Mouse (Mus musculus): Measurements from ENCODE around the gene Prrc2b.

The Prrc2b gene

GRCm38 (mm10) chr2:32165040-32165800, 14.3 kb downstream of the Prrc2b start:
- ChIA-PET POLR2A (interaction anchor here in 3 of 4 experiments (0.6 to 30.9 kb wide), 50 partner anchors 0 to 1001 kb away, joined by 3 to 1178 read pairs (median 4); partner anchors contain the start of genes Prrc2b (in 2 of the 3), Pomt1 (in 1 of the 3), Swi5 (in 1 of the 3) and Uck1 (in 1 of the 3)), CTCF (interaction anchor here in 1 of 4 experiments (0.7 kb wide), 1 partner anchor 10 kb away, joined by 3 read pairs; no protein-coding TSS in a partner anchor)

- ChIA-PET CTCF (interaction anchor here in 1 of 4 experiments (0.7 kb wide), 1 partner anchor 176 kb away, joined by 5 read pairs; no protein-coding TSS in a partner anchor), POLR2A (interaction anchor here in 3 of 4 experiments (0.6 to 30.9 kb wide), 19 partner anchors 0 to 426 kb away, joined by 3 to 1178 read pairs (median 59); partner anchors contain the start of genes Prrc2b (in 2 of the 3) and Pomt1 (in 1 of the 3))
Measured at GRCm38 (mm10) chr2:32166581-32166980, 15.7 kb downstream of the Prrc2b start.

GRCm38 (mm10) chr2:32167034-32167770, 16.3 kb downstream of the Prrc2b start:
- ChIA-PET POLR2A (interaction anchor here in 3 of 4 experiments (0.9 to 30.9 kb wide), 22 partner anchors 1 to 121 kb away, joined by 3 to 1178 read pairs (median 42); partner anchors contain the start of genes Prrc2b (in 2 of the 3), Pomt1 (in 1 of the 3) and Swi5 (in 1 of the 3)), CTCF (interaction anchor here in 2 of 4 experiments (0.7 to 1.5 kb wide), 5 partner anchors 8 to 175 kb away, joined by 3 to 5 read pairs (median 4); no protein-coding TSS in a partner anchor)

GRCm38 (mm10) chr2:32167819-32168218, 16.9 kb downstream of the Prrc2b start:
- ChIA-PET POLR2A (interaction anchor here in 3 of 4 experiments (0.5 to 30.9 kb wide), 19 partner anchors 10 to 542 kb away, joined by 3 to 1178 read pairs (median 10); partner anchors contain the start of genes Prrc2b (in 2 of the 3) and Swi5 (in 1 of the 3)), CTCF (interaction anchor here in 1 of 4 experiments (0.8 to 1.5 kb wide), 4 partner anchors 9 to 30 kb away, joined by 3 to 5 read pairs (median 4); no protein-coding TSS in a partner anchor)

GRCm38 (mm10) chr2:32169292-32169691, 18.4 kb downstream of the Prrc2b start:
- ChIA-PET POLR2A (interaction anchor here in 2 of 4 experiments (1.2 to 30.9 kb wide), 10 partner anchors 9 to 67 kb away, joined by 3 to 1178 read pairs (median 104); partner anchors contain the start of gene Prrc2b (in 2 of the 2)), CTCF (interaction anchor here in 1 of 4 experiments (1.2 to 1.9 kb wide), 2 partner anchors 10 to 11 kb away, joined by 4 to 6 read pairs; no protein-coding TSS in a partner anchor)

GRCm38 (mm10) chr2:32170010-32170409, 19.1 kb downstream of the Prrc2b start:
- ChIA-PET CTCF (interaction anchor here in 2 of 4 experiments (0.6 to 4.0 kb wide), 6 partner anchors 8 to 36 kb away, joined by 4 to 22 read pairs (median 5); no protein-coding TSS in a partner anchor), POLR2A (interaction anchor here in 3 of 4 experiments (1.0 to 30.9 kb wide), 14 partner anchors 9 to 64 kb away, joined by 3 to 1178 read pairs (median 14); partner anchors contain the start of gene Prrc2b (in 2 of the 3))

GRCm38 (mm10) chr2:32171658-32172433, 21.0 kb downstream of the Prrc2b start:
- POLR2A ChIA-PET, result interaction anchor here in 3 of 4 experiments (0.5 to 30.9 kb wide), 18 partner anchors 8 to 69 kb away, joined by 3 to 1178 read pairs (median 6); partner anchors contain the start of gene Prrc2b (in 2 of the 3)
- CTCF ChIA-PET, result interaction anchor here in 3 of 4 experiments (0.5 to 4.0 kb wide), 9 partner anchors 11 to 315 kb away, joined by 3 to 22 read pairs (median 4); no protein-coding TSS in a partner anchor

- ChIA-PET POLR2A (interaction anchor here (0.6 to 30.9 kb wide), 74 partner anchors 9 to 1083 kb away, joined by 3 to 1178 read pairs (median 4); partner anchors contain the start of genes Prrc2b (in 3 of the 4), Pomt1 (in 2 of the 4), Slc25a25 (in 2 of the 4) and Swi5 (in 2 of the 4)), CTCF (interaction anchor here (0.6 to 1.8 kb wide), 9 partner anchors 9 to 265 kb away, joined by 3 to 7 read pairs (median 4); no protein-coding TSS in a partner anchor)
Measured at GRCm38 (mm10) chr2:32174170-32174741, 23.4 kb downstream of the Prrc2b start.

- CTCF ChIA-PET, result interaction anchor here (0.6 to 1.8 kb wide), 11 partner anchors 11 to 1258 kb away, joined by 3 to 7 read pairs (median 4); no protein-coding TSS in a partner anchor
- POLR2A ChIA-PET, result interaction anchor here in 3 of 4 experiments (0.5 to 30.9 kb wide), 77 partner anchors 9 to 1084 kb away, joined by 3 to 1178 read pairs (median 4); partner anchors contain the start of genes Prrc2b (in 3 of the 3), Golga2 (in 2 of the 3), Pomt1 (in 2 of the 3) and Slc25a25 (in 2 of the 3)
Measured at GRCm38 (mm10) chr2:32175051-32175466, 24.2 kb downstream of the Prrc2b start.

- CTCF ChIA-PET, result interaction anchor here in 2 of 4 experiments (0.6 to 1.7 kb wide), 7 partner anchors 14 to 1258 kb away, joined by 3 to 6 read pairs (median 4); no protein-coding TSS in a partner anchor
- POLR2A ChIA-PET, result interaction anchor here in 3 of 4 experiments (0.7 to 30.9 kb wide), 53 partner anchors 8 to 1011 kb away, joined by 3 to 1178 read pairs (median 5); partner anchors contain the start of genes Golga2 (in 2 of the 3), Pomt1 (in 2 of the 3), Prrc2b (in 2 of the 3) and Swi5 (in 2 of the 3)
Measured at GRCm38 (mm10) chr2:32175508-32175907, 24.6 kb downstream of the Prrc2b start.

GRCm38 (mm10) chr2:32176848-32177247, 26.0 kb downstream of the Prrc2b start:
- CTCF ChIA-PET, result interaction anchor here in 1 of 4 experiments (0.6 kb wide), 1 partner anchor 140 kb away, joined by 4 read pairs; no protein-coding TSS in a partner anchor
- POLR2A ChIA-PET, result interaction anchor here in 3 of 4 experiments (0.7 to 47.5 kb wide), 21 partner anchors 8 to 529 kb away, joined by 3 to 1178 read pairs (median 13); partner anchors contain the start of gene Prrc2b (in 2 of the 3)

- ChIA-PET CTCF (interaction anchor here in 2 of 4 experiments (0.6 to 0.7 kb wide), 2 partner anchors 14 to 139 kb away, joined by 3 to 4 read pairs; no protein-coding TSS in a partner anchor), POLR2A (interaction anchor here in 3 of 4 experiments (0.6 to 47.5 kb wide), 23 partner anchors 8 to 111 kb away, joined by 3 to 1178 read pairs (median 5); partner anchors contain the start of genes Golga2 (in 1 of the 3), Prrc2b (in 1 of the 3) and Swi5 (in 1 of the 3))
Measured at GRCm38 (mm10) chr2:32177397-32178060, 26.6 kb downstream of the Prrc2b start.

- ChIA-PET CTCF (interaction anchor here in 2 of 4 experiments (0.5 to 1.0 kb wide), 3 partner anchors 9 to 32 kb away, joined by 3 to 14 read pairs (median 4); no protein-coding TSS in a partner anchor), POLR2A (interaction anchor here in 3 of 4 experiments (0.5 to 47.5 kb wide), 20 partner anchors 8 to 1088 kb away, joined by 3 to 1178 read pairs (median 4); partner anchors contain the start of gene Prrc2b (in 1 of the 3))
Measured at GRCm38 (mm10) chr2:32179363-32179762, 28.5 kb downstream of the Prrc2b start.

- CTCF ChIA-PET, result interaction anchor here in 1 of 4 experiments (0.8 to 0.9 kb wide), 2 partner anchors 14 to 56 kb away, joined by 3 to 4 read pairs; partner anchors contain the start of gene Pomt1
- POLR2A ChIA-PET, result interaction anchor here in 3 of 4 experiments (0.6 to 47.5 kb wide), 18 partner anchors 9 to 1089 kb away, joined by 3 to 1178 read pairs (median 4); partner anchors contain the start of gene Prrc2b (in 1 of the 3)
Measured at GRCm38 (mm10) chr2:32180127-32180526, 29.2 kb downstream of the Prrc2b start.

Data from embryonic stem cell, embryonic (primary cell).